Mouse (Mus musculus) small intestine, adult 2 months (tissue): ENCODE data around the gene Mki67.

ENCODE experiments used
- CTCF ChIP-seq: fragments of 200-500 bp; IDR thresholded peaks from 2 replicates; pipeline ENCODE4 v1.5.1; 2012; ENCODE audit warnings: low read depth, mild to moderate bottlenecking, control low read depth, inconsistent platforms, low read length, moderate library complexity, mixed read lengths; ENCODE audit not compliant: insufficient replicate concordance, insufficient read length; ENCODE audit errors: extremely low read depth
- POLR2A ChIP-seq: fragments of 200-500 bp; IDR thresholded peaks from 2 replicates; pipeline ENCODE4 v1.6.1; 2012; ENCODE audit warnings: low read depth, mild to moderate bottlenecking, control low read depth, inconsistent platforms, low read length, moderate library complexity

DNA sequence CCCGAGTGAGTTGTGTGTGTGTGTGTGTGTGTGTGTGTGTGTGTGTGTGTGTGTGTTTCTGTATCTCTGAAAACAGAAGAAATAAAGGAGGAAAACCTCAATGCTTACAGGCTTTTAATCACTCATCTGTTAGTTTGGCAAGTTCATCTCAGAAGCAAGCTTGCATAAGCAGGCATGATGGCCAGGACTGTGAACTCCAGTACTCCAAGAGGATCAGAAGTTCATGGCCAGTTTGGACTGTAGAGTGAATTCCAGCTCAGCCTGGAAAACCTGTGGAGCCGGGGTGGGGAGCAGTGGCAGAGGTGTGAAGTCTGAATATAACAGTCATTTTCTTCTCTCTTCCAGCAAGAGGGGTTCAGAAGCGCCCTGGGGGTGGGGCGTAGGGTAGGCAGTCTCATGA is 42.0 kb upstream of the Mki67 start:
- no peak for TF ChIP-seq CTCF
- no peak for TF ChIP-seq POLR2A
